Mouse (Mus musculus) CD4-positive helper T cell, adult 2 months (primary cell): Measurements from ENCODE around the gene Gpr101.

Experiments used
- DNase-seq: peaks from one replicate; pipeline ENCODE4 v3.0.0-alpha.2; 2012; ENCODE audit warnings: low read depth, missing footprints, low spot score

Gene Gpr101

GRCm38 (mm10) chrX:57503634-57504033 lies at the start of gene Gpr101:
TSS of gene Gpr101 (minus strand) at chrX:57503757.
- no peak for DNase-seq

- DNase-seq = no peak
Measured at GRCm38 (mm10) chrX:57521117-57522095, 17.8 kb upstream of the Gpr101 start.

- no peak for DNase-seq
Measured at GRCm38 (mm10) chrX:57506247-57506646, 2.7 kb upstream of the Gpr101 start.
